In genomic region chr2:33842983-33843577, GRCm38 (mm10) we compare ENCODE assay signal across 9 mouse cellular contexts. TPM values are rescaled to one million over a fixed set of nuclear protein-coding genes. Genes with fewer than 3 reads are reported as not detected.
DNase-seq lines count a peak whose midpoint lies in the region; ATAC-seq lines count a peak whose summit lies in the region.
"Had no signal": no experiment of that assay in that cellular context is flagged by ENCODE, and none has a peak within 500 bp of the region (broad histone marks: within the 10 kb centered on the region; RNA-seq: fewer than 3 reads in every experiment).

No protein-coding gene starts in this region.

- no peak for ATAC-seq in forebrain, embryonic 11.5 days (replicated peaks; ENCODE audit: low FRiP score)
- ATAC-seq in forebrain, embryonic 13.5 days, result no peak
- ATAC-seq in midbrain, embryonic 15.5 days (replicated peaks), result no peak
- ATAC-seq: CD4-positive, CD25-positive, alpha-beta regulatory T cell, adult 4 months had no signal

- H3K36me3 ChIP-seq in forebrain, embryonic 11.5 days (ENCODE audit: control insufficient read depth, insufficient read depth, low read length), result no peaks in the 10 kb centered on the region
- H3K36me3 ChIP-seq in forebrain, embryonic 13.5 days (ENCODE audit: poor library complexity, severe bottlenecking), result peaks cover 18% of the 10 kb centered on the region
- peaks cover 3% of the 10 kb centered on the region; the same call in 1 of the 2 replicates for H3K36me3 ChIP-seq in heart, embryonic 10.5 days
- no peaks in the 10 kb centered on the region for H3K36me3 ChIP-seq in midbrain, embryonic 15.5 days (replicated peaks)

- no peak overlapping the region for H3K27ac ChIP-seq in forebrain, embryonic 11.5 days (ENCODE audit: low read depth, low read length)
- no peak overlapping the region for H3K27ac ChIP-seq in forebrain, embryonic 13.5 days
- H3K27ac ChIP-seq in heart, embryonic 10.5 days, result peak overlapping the region; percentile 72
- 0 out of 2 replicates have a peak overlapping the region, but pooled peaks have one; percentile 18 for H3K27ac ChIP-seq in midbrain, embryonic 15.5 days

- no peaks in the 10 kb centered on the region for H3K9me3 ChIP-seq in forebrain, embryonic 11.5 days (ENCODE audit: control insufficient read depth, low read length)
- H3K9me3 ChIP-seq in forebrain, embryonic 13.5 days (replicated peaks), result no peaks in the 10 kb centered on the region
- no peaks in the 10 kb centered on the region for H3K9me3 ChIP-seq in heart, embryonic 10.5 days
- H3K9me3 ChIP-seq in midbrain, embryonic 15.5 days, result no peaks in the 10 kb centered on the region

- H3K4me2 ChIP-seq in forebrain, embryonic 11.5 days (ENCODE audit: low read depth, low read length, severe bottlenecking), result no peak overlapping the region
- no peak overlapping the region for H3K4me2 ChIP-seq in forebrain, embryonic 13.5 days
- no peak overlapping the region for H3K4me2 ChIP-seq in midbrain, embryonic 15.5 days

- 0 out of 2 replicates have a peak, but pooled peaks cover 2% of the 10 kb centered on the region for H3K4me1 ChIP-seq in forebrain, embryonic 11.5 days (replicated peaks; ENCODE audit: control insufficient read depth, insufficient read depth, low read length)
- peaks cover 43% of the 10 kb centered on the region for H3K4me1 ChIP-seq in forebrain, embryonic 13.5 days
- peaks cover 70% of the 10 kb centered on the region for H3K4me1 ChIP-seq in heart, embryonic 10.5 days
- H3K4me1 ChIP-seq in midbrain, embryonic 15.5 days, result peaks cover 54% of the 10 kb centered on the region

- H3K9ac ChIP-seq in forebrain, embryonic 11.5 days (ENCODE audit: low read length), result no peak overlapping the region
- no peak overlapping the region for H3K9ac ChIP-seq in forebrain, embryonic 13.5 days
- H3K9ac ChIP-seq in midbrain, embryonic 15.5 days, result no peak overlapping the region

- WGBS in forebrain, embryonic 11.5 days, result 97% methylated on average over 2 of the region's 2 CpGs
- WGBS in forebrain, embryonic 13.5 days, result 95% methylated on average over 2 of the region's 2 CpGs
- WGBS in heart, embryonic 10.5 days, result 51% methylated on average over 2 of the region's 2 CpGs
- WGBS in midbrain, embryonic 15.5 days, result 92% methylated on average over 2 of the region's 2 CpGs

- peak; percentile 49 for DNase-seq in forebrain, embryonic 11.5 days (ENCODE audit: low spot score)
- DNase-seq in heart, embryonic 10.5 days (ENCODE audit: low spot score), result peak; percentile 95
- peak; percentile 45 to 64 for DNase-seq in kidney, postnatal 25 days
- no peak for DNase-seq in layer of hippocampus, adult 9-10 months (ENCODE audit: low spot score)
- no peak for DNase-seq in urinary bladder, postnatal 4 days (ENCODE audit: low spot score in 2 of 2)
- DNase-seq in testis, postnatal 14 days (ENCODE audit: low spot score), result no peak

- H3K27me3 ChIP-seq in forebrain, embryonic 11.5 days (ENCODE audit: control insufficient read depth, insufficient read depth, low read length), result no peaks in the 10 kb centered on the region
- no peaks in the 10 kb centered on the region for H3K27me3 ChIP-seq in forebrain, embryonic 13.5 days
- H3K27me3 ChIP-seq in heart, embryonic 10.5 days (ENCODE audit: insufficient read depth, poor library complexity, severe bottlenecking), result peaks cover 77% of the 10 kb centered on the region
- H3K27me3 ChIP-seq in midbrain, embryonic 15.5 days (replicated peaks), result no peaks in the 10 kb centered on the region

- no peak overlapping the region for H3K4me3 ChIP-seq in forebrain, embryonic 11.5 days (ENCODE audit: low read depth, low read length)
- H3K4me3 ChIP-seq in forebrain, embryonic 13.5 days, result no peak overlapping the region
- H3K4me3 ChIP-seq in heart, embryonic 10.5 days, result no peak overlapping the region; the same call in 1 of the 2 replicates
- no peak overlapping the region for H3K4me3 ChIP-seq in midbrain, embryonic 15.5 days

RNA-seq across cellular contexts. Expression of gene Mvb12b, which starts 44.7 kb away (rescaled TPM):
- 30.9 and 31.1 TPM in 2 replicates for polyA plus RNA-seq in forebrain, embryonic 11.5 days (2014; fragmentation: Nextera tagmentation; extraction: Ambion mirVana)
- polyA plus RNA-seq in forebrain, embryonic 13.5 days (2015; fragmentation: Nextera tagmentation; extraction: Ambion mirVana), result 61.3 and 63.9 TPM in 2 replicates
- 10.0 and 16.6 TPM in 2 replicates for polyA plus RNA-seq in heart, embryonic 10.5 days (2016; fragmentation: Nextera tagmentation; extraction: Ambion mirVana)
- polyA plus RNA-seq in midbrain, embryonic 15.5 days (2015; fragmentation: Nextera tagmentation; extraction: Ambion mirVana), result 67.0 and 69.2 TPM in 2 replicates

Comparison
In these comparisons a context has a peak if more than half of its experiments do, and no peak if none do; other contexts are left out.
1. DNase-seq: peak in forebrain, embryonic 11.5 days (single experiment), heart, embryonic 10.5 days (single experiment) and kidney, postnatal 25 days (2 of 2); none in layer of hippocampus, adult 9-10 months (single experiment), urinary bladder, postnatal 4 days (0 of 2) and testis, postnatal 14 days (single experiment).
2. H3K27ac ChIP-seq: peak in heart, embryonic 10.5 days (single experiment) and midbrain, embryonic 15.5 days (single experiment); none in forebrain, embryonic 11.5 days (single experiment) and forebrain, embryonic 13.5 days (single experiment).